Mouse (Mus musculus): Measurements from ENCODE around the gene Cdc20. TPM values are rescaled to one million over a fixed set of nuclear protein-coding genes. Genes with fewer than 3 reads are reported as not detected.

Gene Cdc20
- polyA plus RNA-seq, 1 experiment from 2014 or later, result 165 TPM

Other genes with a start within 250 kb of the Cdc20 start
- 109 and 122 TPM in 2 replicates for gene Ptprf, start 145.9 kb downstream of the Cdc20 start, polyA plus RNA-seq (2016; fragmentation: Nextera tagmentation; extraction: Ambion mirVana)
- 10.8 and 11.8 TPM in 2 replicates for gene Szt2, start 28.1 kb downstream of the Cdc20 start, polyA plus RNA-seq (2016; fragmentation: Nextera tagmentation; extraction: Ambion mirVana)
- 127 and 137 TPM in 2 replicates for gene Med8, start 28.0 kb downstream of the Cdc20 start, polyA plus RNA-seq (2016; fragmentation: Nextera tagmentation; extraction: Ambion mirVana)
- 38.2 and 40.6 TPM in 2 replicates for gene Elovl1, start 9.3 kb downstream of the Cdc20 start, polyA plus RNA-seq (2016; fragmentation: Nextera tagmentation; extraction: Ambion mirVana)
- gene Mpl, start 20.2 kb upstream of the Cdc20 start, polyA plus RNA-seq (2016; fragmentation: Nextera tagmentation; extraction: Ambion mirVana), result 0.46 and 0.68 TPM in 2 replicates
- 23.2 and 23.5 TPM in 2 replicates for gene Tie1, start 52.7 kb upstream of the Cdc20 start, polyA plus RNA-seq (2016; fragmentation: Nextera tagmentation; extraction: Ambion mirVana)
- 0.56 TPM in 1 of 2 replicates, not detected in the other for gene 2610528J11Rik, start 89.6 kb upstream of the Cdc20 start, polyA plus RNA-seq (2016; fragmentation: Nextera tagmentation; extraction: Ambion mirVana)
- 0.23 TPM in 1 of 2 replicates, not detected in the other for gene Tmem125, start 106.7 kb upstream of the Cdc20 start, polyA plus RNA-seq (2016; fragmentation: Nextera tagmentation; extraction: Ambion mirVana)
- gene Cfap57, start 183.4 kb upstream of the Cdc20 start, polyA plus RNA-seq (2016; fragmentation: Nextera tagmentation; extraction: Ambion mirVana), result 1.2 and 1.3 TPM in 2 replicates
- 151 and 158 TPM in 2 replicates for gene Ebna1bp2, start 183.4 kb upstream of the Cdc20 start, polyA plus RNA-seq (2016; fragmentation: Nextera tagmentation; extraction: Ambion mirVana)
- not detected in 2 replicates for gene Olfr62, start 221.6 kb upstream of the Cdc20 start, polyA plus RNA-seq (2016; fragmentation: Nextera tagmentation; extraction: Ambion mirVana)